Mouse (Mus musculus): ENCODE data around the gene Cdcp2. TPM values are rescaled to one million over a fixed set of nuclear protein-coding genes. Genes with fewer than 3 reads are reported as not detected.

The Cdcp2 gene
- polyA plus RNA-seq, 1 experiment from 2014 or later = 0.08 TPM

DNA sequence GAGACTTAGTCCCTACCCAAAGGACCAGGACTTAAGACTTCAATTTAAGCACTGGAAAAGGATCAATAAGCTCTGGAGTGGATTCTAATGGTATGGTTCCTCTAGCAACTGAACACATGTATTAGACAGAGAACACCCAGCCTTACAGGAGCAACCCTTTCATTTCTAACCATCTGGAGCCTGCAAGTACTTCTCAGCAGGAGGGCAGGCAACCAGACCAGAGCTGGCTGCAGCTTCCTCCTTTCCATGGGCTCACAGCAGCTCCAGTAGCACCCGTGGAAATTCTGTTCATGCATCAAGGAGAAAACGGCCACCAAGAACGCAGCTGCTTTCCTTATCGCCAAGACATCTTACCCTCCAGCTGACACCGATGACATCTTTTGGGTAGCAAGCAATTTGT, 39.0 kb downstream of the Cdcp2 start:
- Histone ChIP-seq H3K36me3 (ENCODE audit: control insufficient read depth, insufficient read depth, low read length) (no peaks in the 10 kb centered on the region), H3K27ac (ENCODE audit: low read depth, low read length) (no peak overlapping the region), H3K4me3 (ENCODE audit: low read length) (no peak overlapping the region), H3K9me3 (ENCODE audit: control insufficient read depth, low read length) (no peaks in the 10 kb centered on the region), H3K9ac (ENCODE audit: low read depth, low read length) (no peak overlapping the region), H3K4me2 (ENCODE audit: low read length) (no peak overlapping the region), H3K4me1 (ENCODE audit: control insufficient read depth, insufficient read depth, low read depth, low read length) (peaks cover 24% of the 10 kb centered on the region), H3K27me3 (replicated peaks; ENCODE audit: control insufficient read depth, insufficient read depth, low read length) (no peaks in the 10 kb centered on the region)
- WGBS = 64% methylated on average over 5 of the region's 5 CpGs
- no peak for ATAC-seq

DNA sequence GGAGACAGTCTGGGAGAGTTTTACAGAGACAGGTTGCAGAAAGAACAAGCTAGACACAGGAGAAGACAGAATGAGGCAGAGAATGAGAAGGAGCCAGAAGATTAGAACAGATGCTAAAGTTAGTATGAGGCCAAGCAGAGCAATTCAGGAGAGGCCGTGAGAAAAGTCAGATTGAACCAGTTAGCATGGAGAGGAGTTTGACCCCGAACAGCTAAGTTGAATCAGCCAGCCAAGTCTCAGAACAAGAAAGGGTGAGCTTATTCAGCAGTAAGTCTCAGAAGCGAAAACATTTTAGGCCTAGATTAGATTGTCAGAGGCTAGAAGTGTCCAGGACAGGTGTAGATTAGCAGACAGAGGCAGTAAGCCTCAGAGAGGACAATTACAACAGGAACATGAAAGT, 39.8 kb downstream of the Cdcp2 start:
- Histone ChIP-seq H3K36me3 (ENCODE audit: control insufficient read depth, insufficient read depth, low read length) (no peaks in the 10 kb centered on the region), H3K9ac (ENCODE audit: low read depth, low read length) (no peak overlapping the region), H3K27ac (ENCODE audit: low read depth, low read length) (no peak overlapping the region), H3K4me2 (ENCODE audit: low read length) (no peak overlapping the region), H3K9me3 (ENCODE audit: control insufficient read depth, low read length) (no peaks in the 10 kb centered on the region), H3K27me3 (replicated peaks; ENCODE audit: control insufficient read depth, insufficient read depth, low read length) (no peaks in the 10 kb centered on the region), H3K4me1 (ENCODE audit: control insufficient read depth, insufficient read depth, low read depth, low read length) (peaks cover 27% of the 10 kb centered on the region), H3K4me3 (ENCODE audit: low read length) (no peak overlapping the region)
- WGBS = 52% methylated on average over 3 of the region's 3 CpGs
- no peak for ATAC-seq

DNA sequence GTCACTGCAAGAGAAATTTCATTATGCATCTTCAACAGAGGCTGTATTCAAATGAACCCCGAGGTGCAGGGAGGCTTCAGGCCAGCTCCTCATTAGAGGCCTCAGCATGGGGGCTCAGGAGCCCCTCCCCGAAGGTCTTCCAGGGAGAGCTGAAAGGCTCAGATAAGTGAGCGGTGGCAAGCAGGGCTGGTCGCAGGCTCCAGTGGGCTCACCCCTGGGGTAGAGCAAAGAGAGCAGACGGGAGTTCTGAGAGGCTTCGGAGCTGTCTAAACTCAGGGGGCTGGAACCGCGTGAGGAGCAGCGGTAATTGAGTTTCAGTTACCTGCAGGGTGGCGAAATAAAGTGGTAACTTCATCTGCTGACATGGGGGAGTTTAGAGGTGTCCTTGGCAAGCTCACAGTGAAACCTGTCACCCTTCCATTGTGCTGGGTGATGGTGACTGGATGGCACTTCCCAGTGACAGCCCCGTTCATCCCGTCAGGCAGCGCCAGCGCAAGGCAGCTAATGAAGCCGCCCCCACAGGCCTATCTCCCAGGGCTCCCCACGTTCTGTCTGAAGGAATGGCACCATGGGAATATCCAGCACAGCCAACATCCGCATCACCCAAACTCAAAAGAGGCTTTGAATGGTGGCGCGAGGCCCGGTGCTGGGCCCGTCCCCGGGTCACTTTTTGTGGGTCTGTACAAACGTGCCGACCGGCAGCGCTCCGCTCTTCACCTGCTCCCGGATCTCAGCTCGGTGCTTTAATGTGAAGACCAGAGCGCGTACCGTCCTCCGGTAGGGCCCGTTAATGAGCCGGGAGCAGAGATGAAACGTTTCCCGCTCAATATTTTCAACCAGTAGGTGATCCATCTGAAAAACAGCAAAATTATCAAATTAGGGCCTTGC, 42.5 kb downstream of the Cdcp2 start:
- 31% methylated on average over 37 of the region's 37 CpGs for WGBS
- Histone ChIP-seq H3K4me2 (ENCODE audit: low read length) (0 out of 2 replicates have a peak overlapping the region, but pooled peaks have one; percentile 12), H3K27me3 (replicated peaks; ENCODE audit: control insufficient read depth, insufficient read depth, low read length) (no peaks in the 10 kb centered on the region), H3K9me3 (ENCODE audit: control insufficient read depth, low read length) (no peaks in the 10 kb centered on the region), H3K9ac (ENCODE audit: low read depth, low read length) (peak overlapping the region; percentile 14; the same call in 1 of the 2 replicates), H3K4me1 (ENCODE audit: control insufficient read depth, insufficient read depth, low read depth, low read length) (peaks cover 27% of the 10 kb centered on the region), H3K4me3 (ENCODE audit: low read length) (no peak overlapping the region), H3K36me3 (ENCODE audit: control insufficient read depth, insufficient read depth, low read length) (no peaks in the 10 kb centered on the region), H3K27ac (ENCODE audit: low read depth, low read length) (peak overlapping the region; percentile 62)
- ATAC-seq = peak; percentile 54

DNA sequence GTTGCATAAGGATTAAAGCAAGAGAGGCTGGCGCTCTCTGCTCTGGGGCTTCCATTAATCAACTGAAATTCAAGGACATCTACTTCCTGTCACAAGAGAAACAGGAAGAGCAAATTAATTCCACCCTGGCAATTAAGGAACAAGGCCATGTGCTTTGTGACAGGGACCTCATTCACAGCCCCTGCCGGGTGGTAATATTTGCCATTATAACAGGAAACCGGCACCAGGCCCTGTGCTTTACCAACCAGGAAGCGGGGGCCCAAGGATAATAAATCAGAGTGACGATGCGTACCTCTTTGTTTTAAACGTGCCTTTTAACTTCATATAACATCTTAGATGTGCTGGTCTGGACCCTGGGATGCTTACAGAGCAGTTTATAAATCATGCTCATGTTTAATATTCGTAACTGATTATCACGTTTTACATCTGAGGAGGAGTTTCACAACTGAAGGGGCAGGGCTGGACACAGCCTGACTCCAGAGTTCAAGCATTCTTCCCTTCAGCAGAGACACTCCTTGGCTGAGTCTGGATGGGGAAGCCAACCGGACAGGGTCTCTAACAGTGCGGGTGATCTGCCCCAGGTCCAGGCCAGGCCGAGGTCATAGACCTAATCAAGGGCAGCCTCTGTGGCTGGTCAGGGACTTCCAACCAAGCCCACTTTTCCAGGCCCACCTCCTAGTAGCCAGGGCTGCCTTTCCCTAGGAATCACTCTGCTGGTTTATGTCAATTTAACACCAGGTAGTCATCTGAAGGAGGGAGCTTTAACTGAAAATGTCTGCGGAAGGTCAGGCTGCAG, 43.3 kb downstream of the Cdcp2 start:
- no peak overlapping the region for H3K4me2 ChIP-seq (ENCODE audit: low read length)
- H3K36me3 ChIP-seq (ENCODE audit: control insufficient read depth, insufficient read depth, low read length) = no peaks in the 10 kb centered on the region
- peak overlapping the region; percentile 35 for H3K9ac ChIP-seq (ENCODE audit: low read depth, low read length)
- WGBS = 45% methylated on average over 13 of the region's 13 CpGs
- peak overlapping the region; percentile 62 for H3K27ac ChIP-seq (ENCODE audit: low read depth, low read length)
- no peaks in the 10 kb centered on the region for H3K9me3 ChIP-seq (ENCODE audit: control insufficient read depth, low read length)
- ATAC-seq = 0 out of 2 replicates have a peak, but pooled peaks have one; percentile 29
- no peaks in the 10 kb centered on the region for H3K27me3 ChIP-seq (replicated peaks; ENCODE audit: control insufficient read depth, insufficient read depth, low read length)
- peaks cover 27% of the 10 kb centered on the region for H3K4me1 ChIP-seq (ENCODE audit: control insufficient read depth, insufficient read depth, low read depth, low read length)
- H3K4me3 ChIP-seq (ENCODE audit: low read length) = no peak overlapping the region

DNA sequence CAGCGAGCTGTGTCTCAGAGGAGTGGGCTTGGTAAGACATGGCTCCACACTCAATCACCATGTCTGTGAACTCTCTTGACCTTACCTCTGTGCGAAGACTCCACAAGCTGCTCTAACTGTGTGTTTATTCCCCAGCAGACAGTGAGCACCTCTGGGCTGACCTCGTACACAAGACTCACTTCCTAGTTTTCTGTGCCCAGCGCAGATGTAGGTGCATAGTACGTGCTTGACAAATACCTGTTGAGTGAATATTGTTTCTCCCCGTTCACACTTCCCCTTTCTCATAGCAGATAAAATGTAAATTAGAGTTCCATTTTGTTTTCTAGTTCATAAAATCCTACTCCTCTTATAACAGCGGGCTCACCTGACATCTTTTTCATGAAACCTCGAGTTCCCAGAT, 46.8 kb downstream of the Cdcp2 start:
- Histone ChIP-seq H3K4me2 (ENCODE audit: low read length) (no peak overlapping the region), H3K36me3 (ENCODE audit: control insufficient read depth, insufficient read depth, low read length) (peaks cover 7% of the 10 kb centered on the region; the same call in 1 of the 2 replicates), H3K27me3 (replicated peaks; ENCODE audit: control insufficient read depth, insufficient read depth, low read length) (no peaks in the 10 kb centered on the region), H3K27ac (ENCODE audit: low read depth, low read length) (no peak overlapping the region), H3K4me1 (ENCODE audit: control insufficient read depth, insufficient read depth, low read depth, low read length) (peaks cover 22% of the 10 kb centered on the region), H3K9me3 (ENCODE audit: control insufficient read depth, low read length) (no peaks in the 10 kb centered on the region), H3K9ac (ENCODE audit: low read depth, low read length) (no peak overlapping the region), H3K4me3 (ENCODE audit: low read length) (no peak overlapping the region)
- WGBS = 86% methylated on average over 8 of the region's 8 CpGs
- no peak for ATAC-seq

DNA sequence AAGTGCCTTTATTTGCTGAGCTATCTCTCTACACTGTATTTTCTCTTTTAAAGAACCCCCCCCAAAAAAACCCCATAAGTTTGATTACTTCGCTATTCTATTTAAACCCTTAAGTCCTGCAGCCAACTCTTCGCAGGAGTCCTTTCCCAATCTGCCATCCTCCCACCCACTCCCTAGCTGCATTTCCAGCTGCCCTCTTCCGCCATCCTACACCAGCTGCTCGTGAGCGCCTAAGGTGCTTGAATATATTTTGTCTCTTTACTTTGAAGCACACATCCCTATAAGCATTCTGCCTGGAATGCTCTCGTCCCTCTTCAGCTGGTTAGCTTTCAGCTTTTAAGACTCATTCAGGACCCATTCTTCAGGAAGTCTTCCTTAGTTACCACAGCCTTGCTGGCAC, 54.3 kb downstream of the Cdcp2 start:
- ATAC-seq = no peak
- Histone ChIP-seq H3K27ac (ENCODE audit: low read depth, low read length) (no peak overlapping the region), H3K4me1 (ENCODE audit: control insufficient read depth, insufficient read depth, low read depth, low read length) (no peaks in the 10 kb centered on the region; the same call in 1 of the 2 replicates), H3K9ac (ENCODE audit: low read depth, low read length) (no peak overlapping the region), H3K4me3 (ENCODE audit: low read length) (no peak overlapping the region), H3K4me2 (ENCODE audit: low read length) (no peak overlapping the region), H3K27me3 (replicated peaks; ENCODE audit: control insufficient read depth, insufficient read depth, low read length) (no peaks in the 10 kb centered on the region), H3K36me3 (ENCODE audit: control insufficient read depth, insufficient read depth, low read length) (peaks cover 9% of the 10 kb centered on the region; the same call in 1 of the 2 replicates), H3K9me3 (ENCODE audit: control insufficient read depth, low read length) (no peaks in the 10 kb centered on the region)
- 83% methylated on average over 6 of the region's 6 CpGs for WGBS

DNA sequence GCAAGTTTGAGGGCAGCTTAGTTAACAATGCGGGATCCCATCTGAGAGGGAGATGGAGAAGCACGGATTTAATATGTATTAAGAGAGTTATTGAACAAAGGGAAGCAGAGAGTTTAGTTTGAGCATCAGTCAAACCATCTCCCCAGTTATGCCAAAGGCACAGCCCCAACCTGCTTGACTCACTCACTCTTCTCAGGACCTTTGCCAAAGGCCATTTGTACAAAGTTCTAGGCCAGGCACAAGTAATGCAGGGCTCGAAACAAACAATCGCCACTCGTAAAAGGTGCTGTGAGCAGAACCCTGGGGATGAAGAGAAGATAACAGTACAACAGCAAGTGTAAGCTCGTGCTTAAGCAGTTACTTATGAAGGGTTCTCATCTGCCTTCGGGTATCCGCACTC, 55.9 kb downstream of the Cdcp2 start:
- no peak overlapping the region for H3K27ac ChIP-seq (ENCODE audit: low read depth, low read length)
- 82% methylated on average over 8 of the region's 8 CpGs for WGBS
- no peak for ATAC-seq
- H3K4me2 ChIP-seq (ENCODE audit: low read length) = no peak overlapping the region
- H3K9me3 ChIP-seq (ENCODE audit: control insufficient read depth, low read length) = no peaks in the 10 kb centered on the region
- no peak overlapping the region for H3K4me3 ChIP-seq (ENCODE audit: low read length)
- H3K27me3 ChIP-seq (replicated peaks; ENCODE audit: control insufficient read depth, insufficient read depth, low read length) = no peaks in the 10 kb centered on the region
- H3K9ac ChIP-seq (ENCODE audit: low read depth, low read length) = no peak overlapping the region
- no peaks in the 10 kb centered on the region; the same call in 1 of the 2 replicates for H3K4me1 ChIP-seq (ENCODE audit: control insufficient read depth, insufficient read depth, low read depth, low read length)
- peaks cover 2% of the 10 kb centered on the region; the same call in 1 of the 2 replicates for H3K36me3 ChIP-seq (ENCODE audit: control insufficient read depth, insufficient read depth, low read length)

DNA sequence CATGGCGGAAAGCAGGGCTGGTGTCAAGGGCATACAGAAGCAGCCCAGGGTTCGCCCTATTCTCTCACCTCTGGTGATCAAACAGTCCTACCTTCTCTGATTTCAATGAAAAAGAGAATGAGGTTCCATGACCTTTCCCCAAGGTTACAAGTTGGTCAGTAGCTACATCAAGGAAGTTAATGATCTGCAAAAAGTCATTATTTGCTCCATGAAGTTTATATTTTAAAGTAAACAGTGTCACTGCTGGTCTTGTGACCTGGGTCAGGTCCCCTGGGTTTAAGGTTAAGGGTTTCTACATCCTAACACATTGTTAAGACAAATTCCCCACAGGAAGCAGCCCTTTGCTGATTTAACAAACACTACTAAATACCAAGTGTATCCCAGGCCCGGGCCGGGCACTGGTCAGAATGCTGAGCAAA, 60.3 kb downstream of the Cdcp2 start:
- Histone ChIP-seq H3K4me3 (ENCODE audit: low read length) (no peak overlapping the region), H3K36me3 (ENCODE audit: control insufficient read depth, insufficient read depth, low read length) (peaks cover 4% of the 10 kb centered on the region; the same call in 1 of the 2 replicates)

More for the DNA sequence above, 60.3 kb downstream of the Cdcp2 start:
- no peaks in the 10 kb centered on the region for H3K27me3 ChIP-seq (replicated peaks; ENCODE audit: control insufficient read depth, insufficient read depth, low read length)
- no peaks in the 10 kb centered on the region for H3K9me3 ChIP-seq (ENCODE audit: control insufficient read depth, low read length)
- H3K4me2 ChIP-seq (ENCODE audit: low read length) = no peak overlapping the region
- no peak overlapping the region for H3K9ac ChIP-seq (ENCODE audit: low read depth, low read length)
- no peak overlapping the region for H3K27ac ChIP-seq (ENCODE audit: low read depth, low read length)
- WGBS = 89% methylated on average over 4 of the region's 4 CpGs
- no peaks in the 10 kb centered on the region; the same call in 1 of the 2 replicates for H3K4me1 ChIP-seq (ENCODE audit: control insufficient read depth, insufficient read depth, low read depth, low read length)
- ATAC-seq = no peak

Measured in hindbrain, embryonic 16.5 days (tissue).